Mouse (Mus musculus) heart, embryonic 11.5 days (tissue): ENCODE results near the gene Zfp598. TPM values are rescaled to one million over a fixed set of nuclear protein-coding genes. Genes with fewer than 3 reads are reported as not detected.

ENCODE experiments used
- ATAC-seq: fragments of 200-750 bp; cut with Nextera tagmentation; replicated peaks from 2 replicates; pipeline ENCODE4 v1.8.0; 2017; ENCODE audit warnings: moderate library complexity; ENCODE audit not compliant: insufficient number of reproducible peaks, low FRiP score, low TSS enrichment
- H3K27ac ChIP-seq: fragments of 300-500 bp; sonication (generic); 2 replicates; pipeline ENCODE4 v1.5.1; 2014; ENCODE audit warnings: mild to moderate bottlenecking, low read depth, low read length
- H3K27me3 ChIP-seq: fragments of 300-500 bp; sonication (generic); 2 replicates; pipeline ENCODE4 v1.6.1; 2014; ENCODE audit warnings: mild to moderate bottlenecking, low read length, mixed read lengths; ENCODE audit not compliant: control insufficient read depth, insufficient read depth
- H3K36me3 ChIP-seq: fragments of 300-500 bp; sonication (generic); 2 replicates; pipeline ENCODE4 v1.6.1; 2014; ENCODE audit warnings: mild to moderate bottlenecking, low read length, moderate library complexity, mixed read lengths; ENCODE audit not compliant: control insufficient read depth, insufficient read depth
- H3K4me1 ChIP-seq: fragments of 300-500 bp; sonication (generic); 2 replicates; pipeline ENCODE4 v1.6.1; 2014; ENCODE audit warnings: low read length; ENCODE audit not compliant: control insufficient read depth, insufficient read depth
- H3K4me2 ChIP-seq: fragments of 300-500 bp; sonication (generic); 2 replicates; pipeline ENCODE4 v1.6.1; 2014; ENCODE audit warnings: mild to moderate bottlenecking, moderate library complexity
- H3K4me3 ChIP-seq: fragments of 300-500 bp; sonication (generic); 2 replicates; pipeline ENCODE4 v1.5.1; 2014; ENCODE audit warnings: low read depth, low read length
- H3K9ac ChIP-seq: fragments of 300-500 bp; sonication (generic); 2 replicates; pipeline ENCODE4 v1.6.1; 2014; ENCODE audit warnings: mild to moderate bottlenecking, low read depth, low read length, moderate library complexity
- H3K9me3 ChIP-seq: fragments of 300-500 bp; sonication (generic); replicated peaks from 2 replicates; pipeline ENCODE4 v1.6.1; 2016; ENCODE audit warnings: low read length; ENCODE audit not compliant: control insufficient read depth
- WGBS: fragments of 180-500 bp; shearing (Covaris S2); extraction: QIAGEN DNeasy Blood & Tissue Kit; methylation state at CpG from one replicate; pipeline ENCODE4 v1.1.7; 2014; ENCODE audit not compliant: insufficient replicate concordance; 5-methylcytosine and 5-hydroxymethylcytosine counted together
- polyA plus RNA-seq: library from polyadenylated mRNA; unstranded; fragments of >200 nt; fragmentation: Nextera tagmentation; extraction: Ambion mirVana; gene quantifications from 2 replicates; pipeline ENCODE4 v1.2.1, GENCODE M21; 2014

The Zfp598 gene
- polyA plus RNA-seq, 1 experiment from 2014 or later: 19.7 TPM

GRCm38 (mm10) chr17:24724184-24724583 is 54.7 kb downstream of the Zfp598 start, which contains the start of gene Ndufb10:
Ndufb10 (minus strand) TSS chr17:24724478.
- Histone ChIP-seq H3K4me1 (peaks cover 23% of the 10 kb centered on the region), H3K27ac (peak within 1 kb of the TSS; percentile 85), H3K36me3 (peaks cover 12% of the 10 kb centered on the region), H3K27me3 (peaks cover 3% of the 10 kb centered on the region; the same call in 1 of the 2 replicates), H3K4me2 (peak within 1 kb of the TSS; percentile 88), H3K4me3 (peak within 1 kb of the TSS; percentile 91), H3K9me3 (no peaks in the 10 kb centered on the region), H3K9ac (peak within 1 kb of the TSS; percentile 95)
- under 1% methylated on average over 30 of the region's 30 CpGs for WGBS
- ATAC-seq: peak; percentile 60

DNA sequence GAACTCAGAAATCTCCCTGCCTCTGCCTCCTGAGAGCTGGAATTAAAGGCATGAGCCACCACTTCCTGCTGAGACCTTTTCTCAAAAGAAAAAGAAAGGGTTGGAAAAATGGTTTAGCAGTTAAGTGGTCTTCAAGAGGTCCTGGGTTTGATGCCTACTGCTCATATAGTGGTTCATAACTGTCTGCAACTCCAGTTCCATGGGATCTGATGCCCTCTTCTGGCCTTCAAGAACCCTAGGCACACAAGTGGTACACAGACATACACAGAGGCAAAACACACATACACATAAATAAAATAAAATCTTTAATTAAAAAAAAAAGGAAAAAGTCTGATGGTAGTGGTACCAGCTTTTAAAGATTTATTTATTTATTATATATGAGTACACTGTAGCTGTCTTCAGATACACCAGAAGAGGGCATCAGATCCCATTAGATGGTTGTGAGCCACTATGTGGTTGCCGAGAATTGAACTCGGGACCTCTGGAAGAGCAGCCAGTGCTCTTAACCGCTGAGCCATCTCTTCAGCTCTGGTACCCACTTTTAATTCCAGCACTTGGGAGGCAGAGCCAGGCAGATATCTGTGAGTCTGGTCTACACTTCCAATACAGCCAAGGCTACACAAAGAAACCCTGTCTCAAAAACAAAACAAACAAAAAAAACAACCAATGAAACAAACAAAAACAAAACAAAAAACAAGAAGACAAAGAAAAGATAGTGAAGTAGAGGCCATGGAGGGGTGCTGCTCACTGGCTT is 56.3 kb downstream of the Zfp598 start:
- ATAC-seq: no peak
- WGBS: 71% methylated on average over 3 of the region's 3 CpGs

DNA sequence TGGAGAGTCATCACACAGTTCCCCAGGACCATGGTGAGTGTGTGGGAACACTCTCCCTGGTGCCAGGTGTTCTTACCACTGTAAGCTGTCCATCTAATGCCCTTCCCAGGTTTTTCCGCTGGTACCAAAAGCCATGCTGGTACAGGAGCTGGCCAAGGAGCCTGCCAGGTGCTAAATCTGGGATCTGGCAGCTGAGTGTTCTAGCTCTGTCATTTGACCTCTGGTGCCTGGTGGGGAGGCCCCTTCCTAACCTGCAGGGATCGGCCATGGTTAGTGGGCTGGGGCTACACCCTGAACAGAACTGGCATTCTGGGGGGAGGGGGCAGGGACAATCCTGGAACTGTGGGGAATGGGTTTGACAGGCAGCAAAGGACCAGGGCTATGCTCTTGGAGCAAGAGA is 58.1 kb downstream of the Zfp598 start, which contains the start of gene Rpl3l:
Rpl3l (plus strand) TSS at position 203 of the 400 bp plus-strand sequence.
- 70% methylated on average over 2 of the region's 2 CpGs for WGBS
- H3K36me3 ChIP-seq: no peaks in the 10 kb centered on the region
- H3K9ac ChIP-seq: no peak within 1 kb of the TSS
- no peak within 1 kb of the TSS for H3K4me3 ChIP-seq
- peaks cover 3% of the 10 kb centered on the region; the same call in 1 of the 2 replicates for H3K27me3 ChIP-seq
- no peak within 1 kb of the TSS for H3K27ac ChIP-seq
- H3K4me2 ChIP-seq: no peak within 1 kb of the TSS
- peaks cover 15% of the 10 kb centered on the region for H3K4me1 ChIP-seq
- H3K9me3 ChIP-seq: no peaks in the 10 kb centered on the region
- ATAC-seq: no peak

More for the DNA sequence above, 56.3 kb downstream of the Zfp598 start:
- H3K4me3 ChIP-seq: no peak overlapping the region
- no peaks in the 10 kb centered on the region for H3K9me3 ChIP-seq
- no peak overlapping the region for H3K27ac ChIP-seq
- peaks cover 3% of the 10 kb centered on the region; the same call in 1 of the 2 replicates for H3K27me3 ChIP-seq
- peaks cover 23% of the 10 kb centered on the region for H3K4me1 ChIP-seq
- H3K9ac ChIP-seq: no peak overlapping the region
- no peak overlapping the region for H3K4me2 ChIP-seq
- peaks cover 12% of the 10 kb centered on the region for H3K36me3 ChIP-seq

DNA sequence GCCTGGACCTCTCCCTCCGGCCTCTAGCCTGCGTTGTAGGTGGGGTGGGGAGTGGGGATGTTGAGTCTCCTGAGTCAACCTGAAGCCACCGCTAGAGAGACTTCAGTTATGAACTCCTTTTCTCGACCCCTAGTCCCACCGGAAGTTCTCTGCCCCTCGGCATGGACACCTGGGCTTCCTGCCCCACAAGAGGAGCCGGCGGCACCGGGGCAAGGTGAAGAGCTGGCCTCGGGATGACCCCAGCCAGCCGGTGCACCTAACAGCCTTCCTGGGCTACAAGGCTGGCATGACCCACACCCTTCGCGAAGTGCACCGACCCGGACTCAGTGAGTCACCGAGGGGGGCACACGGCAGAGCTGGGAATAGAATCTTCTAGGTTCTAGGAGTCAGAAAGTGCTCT is 58.7 kb downstream of the Zfp598 start:
- Histone ChIP-seq H3K36me3 (no peaks in the 10 kb centered on the region), H3K4me2 (no peak overlapping the region), H3K27me3 (peaks cover 3% of the 10 kb centered on the region; the same call in 1 of the 2 replicates), H3K9ac (no peak overlapping the region), H3K4me3 (no peak overlapping the region), H3K27ac (no peak overlapping the region), H3K4me1 (peaks cover 9% of the 10 kb centered on the region), H3K9me3 (no peaks in the 10 kb centered on the region)
- ATAC-seq: no peak
- 67% methylated on average over 17 of the region's 17 CpGs for WGBS

- Histone ChIP-seq H3K27me3 (peaks cover 3% of the 10 kb centered on the region; the same call in 1 of the 2 replicates), H3K4me1 (peaks cover 6% of the 10 kb centered on the region; the same call in 1 of the 2 replicates), H3K36me3 (no peaks in the 10 kb centered on the region), H3K27ac (no peak overlapping the region), H3K4me2 (no peak overlapping the region), H3K9ac (no peak overlapping the region), H3K4me3 (no peak overlapping the region), H3K9me3 (no peaks in the 10 kb centered on the region)
- no peak for ATAC-seq
- 81% methylated on average over 6 of the region's 6 CpGs for WGBS
Measured at GRCm38 (mm10) chr17:24729067-24729466, 59.6 kb downstream of the Zfp598 start.

GRCm38 (mm10) chr17:24730787-24731186 is 61.3 kb downstream of the Zfp598 start:
- no peak overlapping the region for H3K4me3 ChIP-seq
- no peak overlapping the region for H3K27ac ChIP-seq
- H3K9ac ChIP-seq: no peak overlapping the region
- peaks cover 6% of the 10 kb centered on the region; the same call in 1 of the 2 replicates for H3K4me1 ChIP-seq
- H3K4me2 ChIP-seq: no peak overlapping the region
- WGBS: 79% methylated on average over 14 of the region's 14 CpGs
- no peaks in the 10 kb centered on the region for H3K9me3 ChIP-seq
- no peaks in the 10 kb centered on the region for H3K36me3 ChIP-seq
- no peak for ATAC-seq
- peaks cover 3% of the 10 kb centered on the region; the same call in 1 of the 2 replicates for H3K27me3 ChIP-seq

Other genes starting within 250 kb of the Zfp598 start
- 190 and 199 TPM in 2 replicates for gene Eci1, start 243.0 kb upstream of the Zfp598 start, polyA plus RNA-seq
- 0.86 and 1.6 TPM in 2 replicates for gene Dnase1l2, start 226.6 kb upstream of the Zfp598 start, polyA plus RNA-seq
- gene E4f1, start 199.4 kb upstream of the Zfp598 start, polyA plus RNA-seq: 14.0 and 17.6 TPM in 2 replicates
- 75.8 and 77.2 TPM in 2 replicates for gene Pgp, start 199.3 kb upstream of the Zfp598 start, polyA plus RNA-seq
- 0.21 and 0.42 TPM in 2 replicates for gene Bricd5, start 195.8 kb upstream of the Zfp598 start, polyA plus RNA-seq
- gene Mlst8, start 190.6 kb upstream of the Zfp598 start, polyA plus RNA-seq: 17.5 and 20.9 TPM in 2 replicates
- gene Caskin1, start 181.1 kb upstream of the Zfp598 start, polyA plus RNA-seq: 0.40 and 0.49 TPM in 2 replicates
- gene Traf7, start 141.7 kb upstream of the Zfp598 start, polyA plus RNA-seq: 72.3 and 80.1 TPM in 2 replicates
- 1.1 and 1.9 TPM in 2 replicates for gene Rab26, start 135.5 kb upstream of the Zfp598 start, polyA plus RNA-seq
- gene Pkd1, start 119.9 kb upstream of the Zfp598 start, polyA plus RNA-seq: 8.9 and 9.2 TPM in 2 replicates
- gene Tsc2, start 37.1 kb upstream of the Zfp598 start, polyA plus RNA-seq: 46.7 and 50.6 TPM in 2 replicates
- 9.1 and 9.8 TPM in 2 replicates for gene Nthl1, start 37.0 kb upstream of the Zfp598 start, polyA plus RNA-seq
- gene Slc9a3r2, start 19.4 kb upstream of the Zfp598 start, polyA plus RNA-seq: 52.7 and 58.0 TPM in 2 replicates
- gene Npw, start 11.2 kb upstream of the Zfp598 start, polyA plus RNA-seq: not detected in 2 replicates
- gene Syngr3, start 20.3 kb downstream of the Zfp598 start, polyA plus RNA-seq: 0.39 and 0.65 TPM in 2 replicates
- gene Gfer, start 26.5 kb downstream of the Zfp598 start, polyA plus RNA-seq: 36.7 and 39.0 TPM in 2 replicates
- gene Noxo1, start 26.5 kb downstream of the Zfp598 start, polyA plus RNA-seq: 0.49 and 1.1 TPM in 2 replicates
- 50.9 and 54.8 TPM in 2 replicates for gene Tbl3, start 38.0 kb downstream of the Zfp598 start, polyA plus RNA-seq
- not detected in 2 replicates for gene Rnf151, start 48.4 kb downstream of the Zfp598 start, polyA plus RNA-seq
- gene Rps2, start 48.4 kb downstream of the Zfp598 start, polyA plus RNA-seq: 1,091 and 1,195 TPM in 2 replicates
- 373 and 401 TPM in 2 replicates for gene Ndufb10, start 54.8 kb downstream of the Zfp598 start, polyA plus RNA-seq
- gene Rpl3l, start 58.1 kb downstream of the Zfp598 start, polyA plus RNA-seq: 0.40 and 0.44 TPM in 2 replicates
- 19.5 and 20.9 TPM in 2 replicates for gene Msrb1, start 67.0 kb downstream of the Zfp598 start, polyA plus RNA-seq
- 0.34 TPM in 1 of 2 replicates, not detected in the other for gene Hs3st6, start 83.3 kb downstream of the Zfp598 start, polyA plus RNA-seq
- not detected in 2 replicates for gene Meiob, start 134.6 kb downstream of the Zfp598 start, polyA plus RNA-seq
- gene Hagh, start 170.5 kb downstream of the Zfp598 start, polyA plus RNA-seq: 42.6 and 48.8 TPM in 2 replicates
- gene Fahd1, start 180.7 kb downstream of the Zfp598 start, polyA plus RNA-seq: 38.0 and 39.5 TPM in 2 replicates
- gene Igfals, start 196.3 kb downstream of the Zfp598 start, polyA plus RNA-seq: 0.14 TPM in 1 of 2 replicates, not detected in the other
- 42.3 and 43.3 TPM in 2 replicates for gene Nubp2, start 216.7 kb downstream of the Zfp598 start, polyA plus RNA-seq
- gene Spsb3, start 217.0 kb downstream of the Zfp598 start, polyA plus RNA-seq: 25.2 and 26.5 TPM in 2 replicates
- 15.3 and 19.3 TPM in 2 replicates for gene Eme2, start 225.4 kb downstream of the Zfp598 start, polyA plus RNA-seq
- gene Mrps34, start 225.4 kb downstream of the Zfp598 start, polyA plus RNA-seq: 85.6 and 92.1 TPM in 2 replicates
- gene Nme3, start 226.8 kb downstream of the Zfp598 start, polyA plus RNA-seq: 35.7 and 37.9 TPM in 2 replicates